Mouse (Mus musculus): ENCODE data around the gene Zpbp.
A peak's percentile ranks its signal among the peaks of the same experiment; 100 is the strongest.

Gene Zpbp

DNA sequence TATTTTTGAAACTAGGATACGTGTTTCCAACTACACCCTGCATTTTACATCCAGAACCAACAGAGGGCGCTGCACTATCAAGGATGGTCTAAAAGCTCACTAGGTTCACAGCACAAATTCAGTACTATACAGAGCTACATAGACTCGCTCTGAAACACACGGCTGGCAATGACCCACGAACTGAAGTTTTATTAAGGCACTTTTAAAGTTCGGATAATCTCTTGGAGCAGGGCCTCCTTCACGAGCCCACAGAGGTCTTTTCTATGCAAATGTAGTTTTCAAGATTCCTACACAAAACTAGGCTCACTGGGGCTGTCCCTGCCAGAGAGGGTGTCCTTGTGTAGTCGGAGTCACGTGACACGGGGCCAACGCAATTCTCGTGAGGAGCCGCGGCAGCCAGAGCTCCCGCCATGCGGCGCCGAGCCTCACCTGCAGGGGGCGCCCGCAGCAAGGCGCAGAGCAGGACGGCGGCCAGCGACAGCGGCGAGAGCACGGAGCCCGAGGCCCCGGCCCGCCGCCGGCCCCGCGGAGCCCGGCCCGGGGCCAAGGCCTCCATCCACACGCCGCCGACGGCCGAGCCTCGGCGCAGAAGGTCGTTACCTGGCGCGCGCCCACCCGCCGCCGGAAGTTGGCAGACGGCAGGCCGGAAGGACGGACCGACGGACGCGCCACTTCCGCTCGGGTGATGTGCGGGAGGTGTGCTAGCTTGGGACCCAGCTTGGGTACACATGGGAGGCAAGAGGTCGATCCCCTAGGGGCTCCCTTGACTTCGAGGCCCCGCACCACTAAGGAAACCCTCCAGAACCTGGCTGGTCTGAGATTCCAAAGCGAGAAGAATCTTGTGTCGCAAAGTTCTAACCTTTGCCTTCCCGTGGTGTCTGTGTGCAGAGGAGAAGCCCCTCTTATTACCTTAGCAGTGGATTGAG lies at the start of gene Zpbp, which contains the start of gene Spata48:
Gene Zpbp, minus strand, starts transcription at position 774 of the 926 bp plus-strand sequence.
Gene Spata48, plus strand, starts transcription at position 460 of the 926 bp plus-strand sequence.
- peak; percentile 69 for DNase-seq

DNA sequence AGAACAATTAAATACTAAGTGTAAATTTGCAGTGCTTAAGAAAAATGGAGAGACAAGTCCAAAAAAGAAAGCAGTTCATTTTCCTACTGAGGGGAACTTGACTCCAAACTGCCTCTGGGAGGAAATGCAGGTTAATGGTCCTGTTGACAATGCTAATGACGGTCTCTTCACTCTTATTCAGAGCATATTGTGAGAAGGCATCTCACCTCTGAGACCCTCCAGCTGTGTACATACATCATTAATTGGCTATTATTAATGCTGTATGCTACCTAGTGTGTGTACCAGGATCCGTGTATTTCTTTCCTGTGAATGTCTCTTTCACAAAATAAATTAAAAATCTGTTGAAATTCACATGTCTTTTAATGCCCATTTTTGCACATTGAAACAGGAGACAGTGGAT lies 47.2 kb upstream of the Zpbp start:
- DNase-seq, result no peak

DNA sequence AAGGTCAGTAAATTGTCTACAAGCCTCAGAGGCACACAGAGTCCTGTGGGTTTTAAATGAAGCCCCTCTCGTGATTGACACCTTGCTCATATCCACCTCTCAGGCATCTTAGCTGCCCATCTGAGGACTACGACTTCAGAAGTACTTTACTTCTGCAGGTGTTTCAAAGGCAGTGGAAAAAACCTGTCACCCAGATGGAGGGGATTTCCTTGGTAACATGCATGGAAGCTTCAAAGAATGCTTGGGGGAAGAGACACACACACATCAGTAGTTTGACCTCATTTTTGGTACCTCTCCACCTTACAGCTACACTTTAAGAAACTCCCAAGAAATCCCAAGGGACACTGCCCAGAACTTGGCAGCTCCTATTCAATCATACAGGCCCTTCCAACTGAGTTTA lies 44.0 kb upstream of the Zpbp start:
- no peak for DNase-seq

DNA sequence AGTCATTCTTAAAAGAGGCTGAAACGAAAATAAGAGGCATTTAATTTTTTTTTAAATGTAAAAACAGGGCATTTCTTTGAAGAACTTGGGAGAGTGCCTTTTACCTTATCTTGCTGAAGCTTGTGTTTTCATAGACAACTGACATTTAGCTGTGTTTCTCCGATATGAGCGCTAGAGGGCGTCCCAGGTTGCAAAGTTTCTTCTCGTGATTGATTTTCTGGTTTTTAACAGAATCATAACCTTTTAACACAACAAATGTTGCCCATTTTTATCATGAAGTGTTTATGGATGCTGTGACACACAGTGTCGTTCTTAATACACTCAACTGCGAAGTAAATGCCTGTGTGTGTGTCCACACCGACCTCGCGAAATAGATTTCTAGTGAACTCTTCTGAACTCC lies 37.7 kb upstream of the Zpbp start:
- DNase-seq, result no peak

DNA sequence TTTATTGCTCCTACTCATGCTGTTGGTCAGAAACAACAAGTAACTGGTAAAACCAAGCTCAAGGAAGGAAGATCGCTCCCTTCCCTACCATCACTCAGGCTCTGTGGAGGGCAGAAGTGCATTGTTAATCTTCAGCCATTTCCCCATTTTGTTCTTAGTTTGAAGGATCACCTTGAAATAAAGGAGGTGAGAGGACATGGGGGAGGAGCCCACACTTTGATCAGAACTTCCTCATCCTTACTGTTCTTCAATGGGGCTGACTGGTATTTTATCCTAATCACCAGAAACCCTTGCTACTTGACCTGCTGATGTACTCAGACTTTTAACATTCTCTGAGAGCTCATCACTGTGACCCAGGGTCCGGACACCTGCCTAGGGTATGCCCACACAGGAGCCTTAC lies 33.5 kb upstream of the Zpbp start:
- no peak for DNase-seq

DNA sequence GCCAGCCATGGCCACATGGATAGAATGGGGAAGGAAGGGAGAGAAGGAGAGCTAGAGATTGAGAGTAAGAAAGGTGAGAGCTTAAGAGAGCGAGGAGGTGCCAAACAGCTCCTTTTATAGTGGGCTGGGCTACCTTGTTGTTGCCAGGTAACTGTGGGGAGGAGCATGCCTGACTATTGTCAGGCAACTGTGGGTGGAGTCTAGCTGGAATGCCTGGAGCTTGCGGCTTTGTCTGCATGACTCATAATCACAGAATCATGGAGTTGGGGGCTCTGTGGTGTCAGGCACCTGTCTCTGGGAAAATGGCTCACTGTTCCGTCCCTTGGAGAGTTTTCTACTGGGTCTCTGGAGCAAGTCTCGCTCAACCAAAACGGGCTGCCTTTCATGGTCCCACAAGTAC lies 29.8 kb upstream of the Zpbp start:
- DNase-seq, result no peak

DNA sequence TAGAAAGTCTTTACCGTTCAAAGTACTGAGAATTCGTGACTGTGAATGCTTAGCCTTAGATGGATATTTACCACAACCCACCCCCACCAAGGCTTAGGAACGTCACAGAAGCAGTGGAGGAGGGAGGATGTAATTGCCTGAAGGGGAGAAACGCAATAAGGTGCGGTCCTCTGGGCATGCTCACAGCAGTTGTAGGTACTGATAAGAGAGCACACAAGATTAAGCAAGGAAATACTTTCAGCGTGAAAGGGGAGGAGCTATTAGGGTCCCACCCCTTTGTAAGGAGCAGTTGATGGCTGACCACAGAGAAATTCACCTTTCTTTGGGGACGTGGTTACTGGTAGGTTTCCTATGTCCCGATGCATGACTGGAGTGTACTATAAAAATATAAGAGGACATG lies 22.2 kb upstream of the Zpbp start:
- DNase-seq, result no peak

DNA sequence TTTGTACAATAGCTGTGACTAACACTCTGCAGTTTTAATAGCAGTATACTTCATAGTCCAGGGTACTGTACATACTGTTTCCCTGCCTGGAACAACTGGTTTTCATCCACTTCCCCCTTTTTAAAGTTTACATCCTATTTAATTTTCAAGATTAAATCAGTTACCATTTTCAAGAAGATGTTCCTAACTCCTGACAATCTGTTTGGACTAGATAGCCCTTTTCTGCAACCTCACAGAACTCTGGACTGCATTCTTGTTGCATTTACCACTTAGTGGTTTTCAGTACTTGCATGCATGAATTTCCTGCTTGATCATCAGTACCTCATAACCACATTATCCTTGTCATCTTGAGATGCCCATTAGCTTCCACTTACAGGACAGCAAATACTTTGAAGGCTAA lies 6.7 kb upstream of the Zpbp start:
- no peak for DNase-seq

DNA sequence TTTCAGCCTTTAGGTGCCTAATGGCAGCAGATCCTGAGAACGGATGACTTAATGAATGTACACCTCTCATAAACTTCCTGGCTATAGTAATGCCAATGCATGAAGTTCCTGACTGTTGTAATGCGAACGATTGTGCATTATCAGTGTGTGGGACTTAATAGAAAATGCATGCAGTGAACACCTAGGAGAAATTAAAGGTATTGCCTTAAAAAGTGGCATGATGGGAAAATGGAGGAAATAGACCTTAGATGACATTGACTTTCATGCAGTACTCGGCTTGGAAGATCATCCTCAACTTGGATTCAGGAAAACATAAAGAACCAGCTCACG lies 318 bp upstream of the Zpbp start:
- DNase-seq, result no peak

DNA sequence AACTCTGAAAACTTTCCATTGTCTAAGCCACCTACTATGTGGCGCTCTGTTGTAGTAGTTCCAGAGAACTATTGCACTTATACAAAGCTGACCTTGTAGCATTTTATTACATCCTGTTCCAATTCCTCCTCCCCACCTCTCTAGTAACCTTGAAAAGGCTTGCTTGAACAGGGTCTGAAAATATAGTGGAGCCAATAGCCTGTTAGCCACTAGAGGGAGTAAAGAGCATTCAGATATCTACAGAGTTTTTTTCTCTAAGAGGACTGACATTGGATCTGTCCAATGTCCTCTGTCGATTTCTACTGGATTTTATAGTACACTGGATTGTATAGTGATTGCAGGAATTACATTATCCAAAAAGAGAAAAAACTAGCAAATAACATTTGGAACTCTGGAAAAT lies 7.2 kb downstream of the Zpbp start:
- no peak for DNase-seq

DNA sequence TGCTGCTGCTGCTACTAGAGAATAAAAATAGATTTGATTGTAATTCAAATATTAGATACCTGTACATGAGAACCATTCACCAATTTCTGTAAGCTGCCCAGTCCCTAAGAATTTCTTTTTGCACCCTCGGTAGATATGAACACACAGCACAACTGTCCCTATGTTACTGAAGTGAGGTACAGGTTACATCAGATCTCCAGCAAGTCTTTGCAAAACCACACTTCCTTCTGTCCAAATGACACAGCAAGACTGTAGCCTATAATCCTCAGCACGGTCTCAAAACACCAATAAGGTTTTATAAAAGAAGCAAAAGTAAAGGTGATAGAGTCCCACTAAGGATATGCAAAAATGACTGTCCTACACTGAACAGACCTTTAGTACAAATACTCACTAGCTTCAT lies 44.9 kb downstream of the Zpbp start:
- DNase-seq, result no peak

DNA sequence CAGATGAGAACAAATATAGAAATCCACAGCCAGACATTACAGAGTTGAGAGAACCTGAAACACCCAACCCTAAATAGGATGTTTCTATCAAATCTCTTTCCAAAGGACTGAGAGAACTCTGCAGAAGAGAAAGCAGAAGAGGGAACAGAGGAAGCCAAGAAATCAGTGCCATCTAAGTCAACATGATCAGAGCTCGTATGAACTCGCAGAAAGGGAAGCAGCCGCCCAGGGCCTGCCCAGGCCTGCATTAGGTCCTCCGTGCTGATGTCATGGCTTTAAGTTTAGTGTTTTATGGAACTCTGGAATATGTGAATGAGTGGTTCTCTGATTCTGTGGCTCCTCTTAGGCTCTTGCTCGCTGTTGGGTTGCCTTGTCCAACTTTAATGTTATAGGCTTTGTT lies 48.0 kb downstream of the Zpbp start:
- no peak for DNase-seq

DNA sequence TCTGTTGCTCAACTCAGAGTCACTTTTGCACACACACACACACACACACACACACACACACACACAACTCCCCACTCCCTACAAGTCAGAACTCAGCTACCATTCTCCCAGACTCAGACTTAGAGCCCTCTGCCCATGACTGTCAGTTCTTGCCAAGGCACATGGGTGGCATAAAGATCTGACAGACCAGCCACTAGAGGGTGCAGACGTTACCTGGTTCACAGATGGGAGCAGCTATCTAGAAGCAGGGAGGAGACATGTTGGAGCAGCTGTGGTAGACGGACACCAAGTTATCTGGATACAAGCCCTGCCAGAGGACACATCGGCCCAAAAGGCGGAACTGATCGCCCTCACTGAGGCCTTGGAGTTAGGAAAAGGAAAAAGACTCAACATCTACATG lies 67.5 kb downstream of the Zpbp start:
- no peak for DNase-seq

DNA sequence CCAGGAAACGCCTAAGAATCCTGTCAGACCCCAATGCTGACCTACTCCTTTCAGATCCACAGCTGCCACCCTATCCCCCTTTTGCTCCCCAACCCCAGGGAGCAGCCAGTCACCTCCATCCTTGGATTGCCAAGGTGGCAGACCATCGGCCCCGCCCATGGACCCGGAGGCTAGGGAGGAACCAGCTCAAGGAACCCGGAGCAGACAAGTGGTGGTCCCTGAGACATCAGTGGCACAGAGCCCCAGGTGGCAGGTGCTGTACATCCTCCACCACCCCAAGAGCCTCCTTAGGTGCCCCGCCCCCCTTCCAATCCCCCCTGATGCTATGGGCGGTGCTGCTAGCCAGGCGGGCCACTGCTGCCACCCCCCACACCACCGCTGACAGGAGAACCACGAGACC lies 69.0 kb downstream of the Zpbp start:
- DNase-seq, result no peak

DNA sequence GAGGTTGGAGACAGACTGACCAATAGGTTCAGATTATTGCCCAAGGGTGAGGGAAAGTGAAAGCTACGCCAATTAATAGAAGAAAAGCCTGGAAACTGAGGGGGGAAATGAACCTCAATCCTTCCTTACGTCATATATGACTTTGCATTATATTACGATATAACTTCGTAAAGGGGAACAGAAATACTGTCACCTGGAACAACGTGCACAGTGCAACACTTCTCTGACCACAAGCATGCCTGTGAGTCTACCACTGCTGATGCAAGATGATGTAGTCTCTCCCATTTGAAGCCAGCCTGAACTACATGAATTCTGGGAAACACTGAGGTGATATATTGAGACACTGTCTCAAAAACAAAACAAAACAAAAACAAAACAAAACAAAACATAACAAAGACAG lies 90.9 kb downstream of the Zpbp start:
- DNase-seq, result no peak

DNA sequence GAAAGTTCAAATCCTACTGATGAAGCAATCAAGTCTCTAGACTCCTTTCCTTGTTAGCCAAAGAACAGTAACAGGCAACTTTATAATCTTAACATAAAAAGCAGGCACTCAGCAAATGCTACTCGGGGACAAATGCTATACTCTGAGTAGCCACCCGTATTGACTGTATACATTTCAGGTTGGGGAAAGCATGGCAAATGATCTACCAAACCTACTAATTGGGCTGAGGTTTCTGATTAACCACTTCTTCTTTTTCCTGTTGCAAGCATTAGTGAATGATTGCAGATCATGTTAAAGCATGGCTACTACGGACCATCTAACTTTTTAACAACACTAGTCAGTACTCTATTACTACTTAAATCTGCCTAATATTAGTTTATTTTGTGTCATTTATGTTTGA lies 178.7 kb downstream of the Zpbp start:
- no peak for DNase-seq

DNA sequence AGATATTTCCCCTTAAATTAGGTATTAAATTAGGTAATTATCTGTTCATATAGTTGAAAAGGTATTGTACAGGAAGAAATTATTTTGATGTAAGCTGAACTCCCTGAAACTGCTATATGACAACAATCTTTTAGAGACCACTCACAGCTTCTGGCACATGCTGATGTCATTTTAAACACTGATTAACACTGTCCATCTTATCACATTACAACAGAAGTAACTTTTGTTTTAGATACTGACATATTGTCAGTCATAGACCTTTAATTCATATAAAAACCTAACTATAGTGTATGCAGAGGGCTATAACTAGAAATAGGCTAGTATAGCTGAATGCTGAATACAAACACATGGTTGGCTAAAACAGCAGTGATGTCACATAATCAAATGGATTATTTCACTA lies 182.1 kb downstream of the Zpbp start:
- DNase-seq, result no peak

DNA sequence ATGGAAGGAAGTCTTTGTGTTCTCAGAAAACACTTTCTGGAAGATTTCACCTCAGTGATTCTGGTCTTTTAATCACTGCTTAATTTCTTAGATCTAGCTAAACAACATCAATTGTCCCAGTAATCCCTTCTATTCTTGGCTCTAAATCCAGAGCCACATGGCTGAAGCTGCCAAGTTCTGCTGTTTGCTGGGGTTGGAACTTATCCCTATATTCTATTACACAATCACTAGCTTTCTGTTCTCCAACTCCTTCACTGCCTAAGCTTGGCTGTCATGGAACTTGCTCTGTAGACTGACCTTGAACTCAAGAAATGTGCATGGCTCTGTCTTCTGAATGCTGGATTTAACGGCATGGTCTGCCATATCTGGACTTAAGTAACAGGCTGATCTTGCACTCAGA lies 204.9 kb downstream of the Zpbp start:
- DNase-seq, result no peak

DNA sequence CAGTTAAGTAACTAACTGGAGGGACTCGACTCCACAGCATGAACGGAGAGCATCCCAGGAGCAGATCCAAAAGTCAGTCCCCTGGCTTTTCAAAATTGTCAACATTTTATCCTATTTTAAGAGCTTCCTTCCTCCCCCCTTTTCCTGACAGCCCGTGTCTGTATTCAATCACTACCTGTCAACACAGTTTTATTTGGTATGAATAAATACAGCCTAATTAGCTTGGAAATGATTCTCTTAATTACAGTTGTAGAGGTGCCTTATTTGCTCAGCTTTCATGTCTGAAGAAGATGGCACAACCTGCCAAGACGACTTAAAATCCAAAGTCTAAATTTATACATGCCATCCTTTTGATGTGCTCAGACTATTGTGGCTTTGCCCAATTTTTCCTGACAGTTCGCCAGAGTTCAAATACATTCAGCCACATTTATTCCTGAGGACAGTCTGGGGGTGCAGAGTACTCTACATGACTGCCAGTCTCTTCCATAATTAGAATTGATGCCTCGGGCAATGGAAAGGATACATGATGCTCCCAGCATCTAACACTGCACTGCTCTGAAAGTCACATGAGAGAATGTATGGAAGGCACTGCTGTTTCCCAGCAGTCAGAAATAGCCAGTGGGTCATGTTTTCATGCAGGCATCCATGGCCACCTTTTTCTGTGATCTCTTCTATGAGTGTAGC lies 219.4 kb downstream of the Zpbp start:
- no peak for DNase-seq

DNA sequence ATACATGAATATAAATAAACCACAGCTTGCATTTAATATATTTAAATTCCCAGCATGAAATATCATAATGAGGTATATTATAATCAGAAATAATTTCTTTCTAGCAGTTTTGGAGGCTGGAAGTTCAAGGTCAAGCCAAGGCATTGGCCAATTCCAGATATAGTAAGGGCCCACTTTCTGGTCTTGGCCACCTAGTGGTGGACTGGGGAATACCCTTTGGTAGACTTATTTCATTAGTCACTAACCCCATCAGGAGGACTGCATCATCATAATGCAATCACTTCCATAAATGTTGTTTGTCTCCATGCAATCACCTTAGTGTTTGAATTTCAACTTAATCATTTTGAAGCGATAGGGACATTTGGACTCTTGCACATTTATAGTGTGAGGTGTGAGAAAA lies 222.9 kb downstream of the Zpbp start:
- no peak for DNase-seq

Data from cerebellum, adult 8-10 months (tissue).